Mouse (Mus musculus) stomach, embryonic 15.5 days (tissue): ENCODE results near the gene Dcdc2a. TPM values are rescaled to one million over a fixed set of nuclear protein-coding genes. Genes with fewer than 3 reads are reported as not detected.

Source experiments
- ATAC-seq: fragments of 200-750 bp; cut with Nextera tagmentation; 2 replicates; pipeline ENCODE4 v1.8.0; 2017; ENCODE audit warnings: low read depth, moderate number of reproducible peaks, moderate TSS enrichment; ENCODE audit not compliant: insufficient read depth, low FRiP score
- H3K27ac ChIP-seq: fragments of 300-500 bp; sonication (generic); 2 replicates; pipeline ENCODE4 v1.5.1; 2015; ENCODE audit warnings: mild to moderate bottlenecking, inconsistent platforms
- H3K27me3 ChIP-seq: fragments of 300-500 bp; sonication (generic); replicated peaks from 2 replicates; pipeline ENCODE4 v1.6.1; 2015; ENCODE audit warnings: inconsistent platforms
- H3K36me3 ChIP-seq: fragments of 300-500 bp; sonication (generic); 2 replicates; pipeline ENCODE4 v1.6.1; 2015; ENCODE audit warnings: inconsistent platforms
- H3K4me1 ChIP-seq: fragments of 300-500 bp; sonication (generic); 2 replicates; pipeline ENCODE4 v1.6.1; 2015; ENCODE audit warnings: inconsistent platforms
- H3K4me2 ChIP-seq: fragments of 300-500 bp; sonication (generic); 2 replicates; pipeline ENCODE4 v1.6.1; 2015; ENCODE audit warnings: mild to moderate bottlenecking, inconsistent platforms
- H3K4me3 ChIP-seq: fragments of 300-500 bp; sonication (generic); replicated peaks from 2 replicates; pipeline ENCODE4 v1.5.1; 2015; ENCODE audit warnings: inconsistent platforms
- H3K9ac ChIP-seq: fragments of 300-500 bp; sonication (generic); 2 replicates; pipeline ENCODE4 v1.6.1; 2015; ENCODE audit warnings: inconsistent platforms
- H3K9me3 ChIP-seq: fragments of 300-500 bp; sonication (generic); 2 replicates; pipeline ENCODE4 v1.6.1; 2016; ENCODE audit warnings: inconsistent platforms
- WGBS: fragments of 180-500 bp; shearing (Covaris S2); methylation state at CpG from one replicate; pipeline ENCODE4 v1.1.7; 2015; 5-methylcytosine and 5-hydroxymethylcytosine counted together
- polyA plus RNA-seq: library from polyadenylated mRNA; unstranded; fragments of >200 nt; fragmentation: Nextera tagmentation; extraction: Ambion mirVana; gene quantifications from 2 replicates; pipeline ENCODE4 v1.2.1, GENCODE M21; 2015

Gene Dcdc2a
- polyA plus RNA-seq: 3.1 and 3.7 TPM in 2 replicates

- no peaks in the 10 kb centered on the region for H3K9me3 ChIP-seq
- no peak within 1 kb of the TSS for H3K27ac ChIP-seq
- H3K36me3 ChIP-seq: no peaks in the 10 kb centered on the region
- 4% methylated on average over 63 of the region's 63 CpGs for WGBS
- H3K9ac ChIP-seq: 0 out of 2 replicates have a peak within 1 kb of the TSS, but pooled peaks have one; percentile 4
- peak; percentile 65 for ATAC-seq
- H3K4me2 ChIP-seq: peak within 1 kb of the TSS; percentile 93
- H3K4me1 ChIP-seq: peaks cover 12% of the 10 kb centered on the region; the same call in 1 of the 2 replicates
- H3K27me3 ChIP-seq: peaks cover 30% of the 10 kb centered on the region
- peak within 1 kb of the TSS; percentile 47 for H3K4me3 ChIP-seq
Observed at GRCm38 (mm10) chr13:25055873-25056667, at the start of gene Dcdc2a. Gene Dcdc2a (plus strand): TSS chr13:25056004.

- peaks cover 13% of the 10 kb centered on the region; the same call in 1 of the 2 replicates for H3K36me3 ChIP-seq
- H3K9me3 ChIP-seq: no peaks in the 10 kb centered on the region
- H3K4me3 ChIP-seq: no peak overlapping the region
- no peak overlapping the region for H3K27ac ChIP-seq
- H3K4me2 ChIP-seq: no peak overlapping the region
- H3K9ac ChIP-seq: no peak overlapping the region
- H3K4me1 ChIP-seq: no peaks in the 10 kb centered on the region
- no peaks in the 10 kb centered on the region for H3K27me3 ChIP-seq
- 84% methylated on average over 8 of the region's 8 CpGs for WGBS
- ATAC-seq: no peak
Observed at GRCm38 (mm10) chr13:25007115-25007514, 48.7 kb upstream of the Dcdc2a start.

- no peak for ATAC-seq
- no peak overlapping the region for H3K27ac ChIP-seq
- H3K27me3 ChIP-seq: no peaks in the 10 kb centered on the region
- no peaks in the 10 kb centered on the region for H3K9me3 ChIP-seq
- H3K4me2 ChIP-seq: peak overlapping the region; percentile 74
- WGBS: 90% methylated on average over 9 of the region's 9 CpGs
- H3K36me3 ChIP-seq: no peaks in the 10 kb centered on the region
- H3K4me3 ChIP-seq: 0 out of 2 replicates have a peak overlapping the region, but pooled peaks have one; percentile 5
- peaks cover 10% of the 10 kb centered on the region; the same call in 1 of the 2 replicates for H3K4me1 ChIP-seq
- H3K9ac ChIP-seq: no peak overlapping the region
Observed at GRCm38 (mm10) chr13:25018316-25018715, 37.5 kb upstream of the Dcdc2a start.

GRCm38 (mm10) chr13:25019793-25020539 lies 35.8 kb upstream of the Dcdc2a start, which contains the start of gene Mrs2:
Gene Mrs2 (minus strand): TSS chr13:25020379.
- H3K9ac ChIP-seq: peak within 1 kb of the TSS; percentile 86
- WGBS: under 1% methylated on average over 84 of the region's 84 CpGs
- H3K36me3 ChIP-seq: no peaks in the 10 kb centered on the region
- H3K4me1 ChIP-seq: peaks cover 10% of the 10 kb centered on the region; the same call in 1 of the 2 replicates
- H3K9me3 ChIP-seq: no peaks in the 10 kb centered on the region
- peak within 1 kb of the TSS; percentile 94 for H3K4me3 ChIP-seq
- peak; percentile 94 for ATAC-seq
- H3K4me2 ChIP-seq: peak within 1 kb of the TSS; percentile 74
- H3K27me3 ChIP-seq: no peaks in the 10 kb centered on the region
- H3K27ac ChIP-seq: peak within 1 kb of the TSS; percentile 77

- ATAC-seq: no peak
- no peaks in the 10 kb centered on the region for H3K9me3 ChIP-seq
- no peaks in the 10 kb centered on the region for H3K27me3 ChIP-seq
- 38% methylated on average over 4 of the region's 4 CpGs for WGBS
- peak overlapping the region; percentile 77 for H3K27ac ChIP-seq
- peak overlapping the region; percentile 74 for H3K4me2 ChIP-seq
- peak overlapping the region; percentile 86; the same call in 1 of the 2 replicates for H3K9ac ChIP-seq
- peak overlapping the region; percentile 94 for H3K4me3 ChIP-seq
- no peaks in the 10 kb centered on the region for H3K36me3 ChIP-seq
- peaks cover 10% of the 10 kb centered on the region; the same call in 1 of the 2 replicates for H3K4me1 ChIP-seq
Observed at GRCm38 (mm10) chr13:25020540-25020892, 35.3 kb upstream of the Dcdc2a start.

GRCm38 (mm10) chr13:25022386-25022785 lies 33.4 kb upstream of the Dcdc2a start:
- WGBS: 66% methylated on average over 4 of the region's 4 CpGs
- no peak overlapping the region for H3K4me2 ChIP-seq
- no peak overlapping the region for H3K4me3 ChIP-seq
- H3K27ac ChIP-seq: no peak overlapping the region
- H3K27me3 ChIP-seq: no peaks in the 10 kb centered on the region
- H3K36me3 ChIP-seq: no peaks in the 10 kb centered on the region
- ATAC-seq: no peak
- H3K9me3 ChIP-seq: no peaks in the 10 kb centered on the region
- peaks cover 10% of the 10 kb centered on the region; the same call in 1 of the 2 replicates for H3K4me1 ChIP-seq
- H3K9ac ChIP-seq: no peak overlapping the region

GRCm38 (mm10) chr13:25023129-25023528 lies 32.7 kb upstream of the Dcdc2a start:
- no peak for ATAC-seq
- Histone ChIP-seq H3K4me3 (no peak overlapping the region), H3K4me1 (peaks cover 10% of the 10 kb centered on the region; the same call in 1 of the 2 replicates), H3K27me3 (no peaks in the 10 kb centered on the region), H3K9ac (no peak overlapping the region), H3K36me3 (no peaks in the 10 kb centered on the region), H3K27ac (no peak overlapping the region), H3K9me3 (no peaks in the 10 kb centered on the region), H3K4me2 (no peak overlapping the region)
- WGBS: 76% methylated on average over 3 of the region's 3 CpGs

- no peaks in the 10 kb centered on the region for H3K27me3 ChIP-seq
- WGBS: 34% methylated on average over 2 of the region's 2 CpGs
- no peak overlapping the region for H3K9ac ChIP-seq
- no peaks in the 10 kb centered on the region for H3K4me1 ChIP-seq
- H3K4me2 ChIP-seq: no peak overlapping the region
- ATAC-seq: no peak
- no peaks in the 10 kb centered on the region for H3K9me3 ChIP-seq
- no peak overlapping the region for H3K4me3 ChIP-seq
- no peaks in the 10 kb centered on the region for H3K36me3 ChIP-seq
- no peak overlapping the region for H3K27ac ChIP-seq
Observed at GRCm38 (mm10) chr13:25024655-25025054, 31.1 kb upstream of the Dcdc2a start.

GRCm38 (mm10) chr13:25026409-25027113 lies 29.2 kb upstream of the Dcdc2a start:
- Histone ChIP-seq H3K9ac (no peak overlapping the region), H3K4me1 (no peaks in the 10 kb centered on the region), H3K36me3 (no peaks in the 10 kb centered on the region), H3K27me3 (no peaks in the 10 kb centered on the region), H3K9me3 (no peaks in the 10 kb centered on the region), H3K4me3 (no peak overlapping the region), H3K4me2 (no peak overlapping the region), H3K27ac (no peak overlapping the region)
- ATAC-seq: no peak
- 73% methylated on average over 6 of the region's 6 CpGs for WGBS

- ATAC-seq: no peak
- H3K4me2 ChIP-seq: no peak overlapping the region
Observed at GRCm38 (mm10) chr13:25027114-25027425, 28.7 kb upstream of the Dcdc2a start.

GRCm38 (mm10) chr13:25039488-25039887 lies 16.3 kb upstream of the Dcdc2a start:
- no peaks in the 10 kb centered on the region for H3K4me1 ChIP-seq
- WGBS: 75% methylated on average over 2 of the region's 2 CpGs
- ATAC-seq: no peak

More at GRCm38 (mm10) chr13:25027114-25027425, 28.7 kb upstream of the Dcdc2a start:
- no peaks in the 10 kb centered on the region for H3K4me1 ChIP-seq
- H3K27me3 ChIP-seq: no peaks in the 10 kb centered on the region
- WGBS: 71% methylated on average over 3 of the region's 3 CpGs
- no peaks in the 10 kb centered on the region for H3K36me3 ChIP-seq
- no peak overlapping the region for H3K4me3 ChIP-seq
- no peak overlapping the region for H3K27ac ChIP-seq
- no peak overlapping the region for H3K9ac ChIP-seq
- H3K9me3 ChIP-seq: no peaks in the 10 kb centered on the region

More at GRCm38 (mm10) chr13:25039488-25039887, 16.3 kb upstream of the Dcdc2a start:
- Histone ChIP-seq H3K27me3 (no peaks in the 10 kb centered on the region), H3K4me2 (no peak overlapping the region), H3K36me3 (no peaks in the 10 kb centered on the region), H3K27ac (no peak overlapping the region), H3K9me3 (no peaks in the 10 kb centered on the region), H3K9ac (no peak overlapping the region), H3K4me3 (no peak overlapping the region)
